Mouse (Mus musculus): Measurements from ENCODE around the gene Rpl28.

- TF ChIP-seq CTCF (IDR thresholded peaks at IDR 0.05; ENCODE audit: low read depth) (no peak), EP300 (IDR thresholded peaks at IDR 0.05; ENCODE audit: low read depth) (no peak)
Observed at GRCm38 (mm10) chr7:4844245-4844916, 51.7 kb downstream of the Rpl28 start, which contains the start of gene Shisa7.
